Mouse (Mus musculus): ENCODE results near the gene Selenon.

Gene Selenon

GRCm38 (mm10) chr4:134543261-134543660 lies 8.7 kb downstream of the Selenon start:
- DNase-seq (ENCODE audit: low spot score), result peak; percentile 83

- no peak for DNase-seq (ENCODE audit: low spot score)
Observed at GRCm38 (mm10) chr4:134542726-134543125, 9.2 kb downstream of the Selenon start.

DNA sequence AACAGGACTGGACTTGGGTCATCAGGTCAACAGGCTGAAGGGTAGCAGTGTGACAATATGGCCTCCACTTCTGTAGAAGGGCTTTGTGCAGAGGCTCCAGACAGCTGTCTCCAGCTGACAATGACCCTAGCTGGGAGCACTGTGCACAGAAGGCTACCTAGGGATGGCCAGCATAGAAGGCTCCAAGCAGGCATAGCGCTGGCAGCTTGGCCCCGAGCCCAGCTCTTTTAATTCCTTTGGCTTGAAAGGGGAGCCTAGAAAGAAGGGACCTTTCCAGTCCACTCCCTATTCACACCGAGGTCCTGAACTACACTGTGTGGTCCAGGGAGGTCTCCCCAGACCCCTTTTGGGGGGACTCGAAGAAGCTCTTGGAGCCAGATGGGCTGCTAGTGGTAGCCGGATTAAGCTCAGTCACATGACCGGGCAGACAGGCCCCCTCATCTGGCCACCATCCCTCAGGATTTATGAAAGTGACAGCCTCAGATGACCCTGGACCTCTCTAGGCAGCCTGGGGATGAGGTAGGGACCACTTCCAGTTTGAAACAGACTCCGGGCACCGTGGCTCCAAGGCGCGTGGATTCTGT lies 12.9 kb downstream of the Selenon start:
- DNase-seq (ENCODE audit: low spot score), result no peak

DNA sequence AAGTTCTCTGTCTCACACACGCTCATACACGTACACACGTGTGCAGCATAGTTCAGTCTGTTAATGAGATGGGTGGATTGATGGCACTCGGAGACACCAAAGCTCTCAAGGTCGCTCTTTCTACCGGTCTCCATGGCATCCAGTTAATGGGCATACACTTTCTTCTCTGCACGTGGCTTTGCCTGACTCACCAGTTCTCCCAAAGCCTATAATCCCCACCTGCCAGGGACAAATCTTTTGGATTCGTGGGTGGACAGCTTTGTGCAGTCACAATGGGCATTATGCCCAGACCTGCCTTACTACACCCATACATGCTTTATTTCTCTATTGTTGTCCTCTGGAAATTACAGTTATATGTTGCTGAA lies 16.2 kb downstream of the Selenon start:
- DNase-seq (ENCODE audit: low spot score), result no peak

DNA sequence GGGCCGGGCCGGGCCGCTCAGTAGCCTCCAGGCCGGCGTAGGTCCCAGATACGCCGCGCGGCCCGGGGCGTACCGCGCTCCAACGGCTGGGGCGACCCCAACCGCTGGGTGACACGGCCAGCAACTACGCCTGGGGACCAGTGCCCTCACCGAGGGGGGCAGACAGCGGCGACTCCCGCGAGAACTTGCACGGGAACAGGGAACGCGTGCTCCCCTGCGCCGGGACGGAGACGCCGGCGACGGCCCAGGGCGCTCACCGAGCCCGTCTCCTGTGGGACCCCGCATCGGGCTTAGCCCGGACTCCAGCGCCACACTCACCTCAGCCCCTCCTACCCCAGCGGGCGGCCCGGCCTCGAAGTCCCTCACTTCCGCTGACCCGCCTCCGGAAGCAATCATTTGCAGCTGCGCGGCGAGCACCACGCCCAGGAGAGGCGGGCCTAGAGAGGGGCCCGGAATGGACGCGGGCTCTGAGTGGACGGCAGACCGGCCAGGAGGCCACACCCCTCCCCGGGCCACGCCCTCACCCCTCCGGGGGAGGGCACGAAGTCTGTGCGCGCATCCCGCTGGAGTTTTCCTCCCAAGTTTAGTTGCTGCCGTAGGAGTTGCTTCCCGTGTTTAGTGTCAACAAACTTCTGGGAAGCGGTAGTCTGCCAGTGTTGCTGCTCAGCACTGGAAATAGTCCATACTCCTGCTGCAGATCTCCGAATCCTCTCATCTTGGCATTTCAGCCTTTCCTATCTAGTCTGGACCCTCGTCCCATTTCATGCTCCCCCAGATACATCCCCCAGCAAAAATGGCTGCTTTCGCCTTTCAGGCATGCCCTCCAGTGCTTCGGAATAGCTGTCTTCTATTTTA lies 16.8 kb downstream of the Selenon start, which contains the start of gene Mtfr1l:
TSS of gene Mtfr1l (minus strand) at position 456 of the 855 bp plus-strand sequence.
- peak; percentile 96 for DNase-seq (ENCODE audit: low spot score)

DNA sequence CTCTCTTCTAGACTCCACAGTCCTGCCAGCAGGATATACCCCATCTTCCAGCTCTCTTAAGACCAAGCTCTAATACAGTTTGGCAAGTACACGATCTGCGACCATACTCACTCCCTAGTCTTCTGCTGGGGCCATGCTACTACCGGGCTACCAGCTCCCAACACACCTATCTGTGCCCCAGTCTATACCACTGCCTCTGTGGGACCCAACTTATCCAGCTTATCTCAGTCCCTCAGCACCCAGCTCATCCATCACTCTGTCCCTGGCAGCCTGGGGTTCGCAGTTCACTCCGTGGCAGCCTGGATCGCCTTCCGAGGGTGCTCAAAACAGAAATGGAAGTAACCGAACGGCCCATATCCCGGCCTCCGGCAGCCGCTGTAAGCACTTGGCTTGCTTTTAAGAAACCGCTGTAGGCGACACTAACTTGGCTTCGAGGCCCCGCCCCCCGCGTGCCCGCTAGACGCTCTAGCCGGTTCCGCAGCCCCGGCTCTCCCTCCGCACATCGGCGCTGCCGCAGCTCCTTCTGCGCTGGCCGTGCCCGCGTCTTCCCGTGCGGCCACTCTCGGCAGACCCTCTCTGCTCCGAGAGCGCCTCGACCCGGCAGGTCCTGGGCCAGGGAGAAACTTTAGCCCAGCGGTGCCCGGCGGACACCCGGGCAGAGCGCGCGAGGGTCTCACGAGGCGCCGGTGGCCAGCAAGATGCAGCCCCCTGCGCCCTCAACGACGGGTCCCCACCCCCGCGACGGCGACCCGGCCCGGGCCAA lies 17.7 kb downstream of the Selenon start:
- no peak for DNase-seq (ENCODE audit: low spot score)

DNA sequence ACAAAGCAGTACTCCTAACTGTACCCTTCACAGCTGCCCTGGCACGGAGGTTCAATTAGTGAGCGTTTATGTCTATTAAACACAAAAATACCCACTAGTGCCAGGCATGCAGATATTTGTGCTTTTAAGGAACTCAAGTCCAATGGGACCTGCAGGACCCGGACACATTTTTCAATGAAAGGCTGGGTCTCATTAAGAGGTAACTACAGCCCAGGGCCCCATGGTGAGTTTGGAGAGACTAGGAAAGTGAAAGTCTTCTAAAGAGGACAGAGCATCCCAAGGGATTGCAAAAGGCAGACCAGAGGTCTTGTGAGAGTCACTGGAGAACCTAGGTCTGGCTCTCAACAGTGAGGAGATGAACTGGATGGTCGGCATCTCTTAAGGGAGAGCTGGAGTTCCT lies 18.5 kb downstream of the Selenon start:
- DNase-seq (ENCODE audit: low spot score), result no peak

DNA sequence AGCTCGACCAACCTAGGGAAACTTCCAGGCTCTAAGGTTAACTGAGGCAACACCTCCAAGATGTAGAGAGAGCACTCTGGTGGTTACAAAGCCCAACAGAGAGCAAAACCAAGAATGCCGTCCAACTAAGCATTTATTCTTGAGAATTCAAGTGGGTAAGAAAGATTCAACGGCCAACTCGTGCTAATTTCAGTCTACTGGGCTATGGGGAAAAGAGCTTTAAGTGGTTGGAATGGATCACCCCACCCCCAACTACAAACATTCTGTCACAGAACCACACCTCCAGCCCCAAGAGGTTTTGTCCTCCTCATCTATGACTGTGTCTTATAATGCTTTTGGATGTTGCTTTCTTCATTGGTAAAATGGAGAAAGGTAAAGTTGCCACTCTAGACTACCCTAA lies 19.0 kb downstream of the Selenon start:
- DNase-seq (ENCODE audit: low spot score), result no peak

GRCm38 (mm10) chr4:134526220-134526619 lies 25.7 kb downstream of the Selenon start:
- DNase-seq (ENCODE audit: low spot score), result no peak

- no peak for DNase-seq (ENCODE audit: low spot score)
Observed at GRCm38 (mm10) chr4:134525806-134526205, 26.2 kb downstream of the Selenon start.

DNA sequence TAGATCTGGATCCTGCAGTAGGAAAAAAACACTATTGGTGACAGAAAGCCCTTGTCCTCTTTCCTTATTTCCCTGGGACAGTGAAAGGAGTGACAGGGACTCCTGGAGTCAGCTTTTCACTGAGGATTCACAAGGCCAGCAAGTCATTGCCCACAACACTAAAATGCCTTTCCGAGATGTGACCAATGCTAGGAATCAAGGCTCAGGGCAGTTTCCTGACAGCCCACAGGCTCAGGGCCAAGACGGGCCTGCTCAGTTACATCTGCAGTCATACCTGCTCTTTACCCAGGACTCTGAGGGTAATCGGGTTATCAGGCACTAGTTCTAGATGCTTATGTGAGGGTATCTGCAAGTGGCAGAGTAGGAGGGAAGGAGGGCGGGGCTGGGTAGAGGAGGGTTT lies 28.5 kb downstream of the Selenon start:
- no peak for DNase-seq (ENCODE audit: low spot score)

- no peak for DNase-seq (ENCODE audit: low spot score)
Observed at GRCm38 (mm10) chr4:134519281-134519680, 32.7 kb downstream of the Selenon start.

DNA sequence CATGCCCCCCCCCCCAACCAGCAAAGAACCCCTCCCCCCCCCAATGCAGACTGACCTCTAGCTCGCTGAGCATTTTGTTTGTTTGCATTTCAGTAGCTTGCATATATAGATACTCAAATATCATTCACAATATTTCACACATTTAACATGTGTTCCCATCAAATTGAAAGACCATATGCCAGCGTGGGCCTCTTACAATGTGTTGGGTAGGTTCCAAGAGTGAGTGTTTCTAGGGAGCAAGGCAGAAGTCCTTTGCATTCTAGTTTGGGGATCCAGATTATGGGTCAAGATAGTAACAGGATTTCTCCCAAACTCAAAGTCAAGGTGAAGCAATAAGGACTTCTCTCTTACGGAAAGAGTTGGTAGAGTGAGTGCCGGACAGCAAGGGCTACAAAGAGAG lies 33.4 kb downstream of the Selenon start:
- no peak for DNase-seq (ENCODE audit: low spot score)

DNA sequence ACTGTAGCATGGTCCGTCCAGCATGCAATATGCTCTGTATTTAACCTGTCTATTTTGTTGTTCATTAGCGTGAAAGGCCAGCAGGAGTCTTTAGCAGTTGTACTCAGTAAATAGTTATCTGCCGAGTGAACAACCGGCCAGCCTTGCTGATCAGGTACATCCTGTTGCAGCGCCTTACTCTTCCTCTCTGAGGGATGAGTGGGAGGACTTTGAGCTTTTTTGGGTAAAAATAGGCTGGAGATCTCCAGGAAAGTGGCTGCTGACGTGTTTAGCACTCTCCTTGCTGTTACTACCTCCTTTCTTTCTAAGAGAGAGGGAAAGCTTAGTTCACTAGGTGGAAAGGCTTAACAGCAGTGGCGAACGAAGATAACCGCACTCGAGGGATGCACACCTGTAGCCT lies 34.2 kb downstream of the Selenon start:
- no peak for DNase-seq (ENCODE audit: low spot score)

DNA sequence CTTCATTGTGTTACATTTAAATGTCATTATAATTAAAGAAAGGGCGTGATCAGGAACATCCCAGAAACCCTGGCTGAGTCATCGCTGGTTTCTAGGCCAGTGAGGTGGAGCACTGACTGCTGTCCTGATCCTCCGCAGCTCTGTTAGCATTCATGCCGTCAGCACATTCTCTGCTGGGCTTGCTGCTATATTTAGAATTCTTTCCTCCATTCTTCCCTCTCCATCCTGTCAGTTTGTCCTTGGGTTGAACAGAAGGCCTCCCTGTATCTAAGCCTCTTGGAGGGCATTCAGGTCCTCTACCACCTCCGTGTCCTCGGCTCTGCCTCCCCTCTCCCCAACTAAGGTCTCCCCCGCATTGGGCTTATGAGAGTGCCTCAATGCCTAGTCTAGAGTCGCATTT lies 35.0 kb downstream of the Selenon start:
- DNase-seq (ENCODE audit: low spot score), result no peak

- DNase-seq (ENCODE audit: low spot score), result no peak
Observed at GRCm38 (mm10) chr4:134515614-134516013, 36.4 kb downstream of the Selenon start.

DNA sequence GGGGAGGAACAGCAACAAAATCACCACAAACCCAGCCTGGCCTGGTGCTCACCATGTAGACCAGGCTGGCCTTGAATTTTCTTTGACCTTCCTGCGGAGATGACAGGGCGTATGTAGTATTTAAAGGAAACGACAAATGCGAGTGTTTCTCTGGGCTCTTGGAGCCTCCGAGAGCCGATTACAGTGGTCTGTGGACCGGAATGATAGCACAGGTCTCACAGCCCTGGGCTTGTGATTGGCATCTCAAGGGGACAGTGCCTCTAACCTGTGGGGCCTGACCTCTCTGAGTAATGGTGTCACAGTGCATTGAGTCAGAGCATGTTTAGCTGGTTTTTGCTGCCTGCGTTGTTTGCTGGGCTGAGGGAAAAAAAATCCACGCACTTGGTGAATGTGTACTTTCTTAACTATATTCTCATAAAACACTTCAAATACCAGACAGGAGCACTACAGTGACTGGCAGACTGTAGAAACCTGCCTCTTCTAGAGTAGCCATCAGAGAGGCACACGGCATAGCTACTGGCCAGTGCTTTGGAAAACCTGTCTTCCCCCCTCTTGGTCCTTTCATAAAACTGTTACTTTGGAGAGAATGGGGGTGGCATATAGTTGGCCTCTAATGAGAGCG lies 37.5 kb downstream of the Selenon start:
- no peak for DNase-seq (ENCODE audit: low spot score)

- no peak for DNase-seq (ENCODE audit: low spot score)
Observed at GRCm38 (mm10) chr4:134512798-134513197, 39.2 kb downstream of the Selenon start.

GRCm38 (mm10) chr4:134511730-134512129 lies 40.2 kb downstream of the Selenon start:
- no peak for DNase-seq (ENCODE audit: low spot score)

- peak; percentile 77 for DNase-seq (ENCODE audit: low spot score)
Observed at GRCm38 (mm10) chr4:134510845-134511411, 41.0 kb downstream of the Selenon start, which contains the start of gene Aunip. Aunip (plus strand) TSS chr4:134510999.

GRCm38 (mm10) chr4:134510396-134510795 lies 41.6 kb downstream of the Selenon start:
- no peak for DNase-seq (ENCODE audit: low spot score)

DNA sequence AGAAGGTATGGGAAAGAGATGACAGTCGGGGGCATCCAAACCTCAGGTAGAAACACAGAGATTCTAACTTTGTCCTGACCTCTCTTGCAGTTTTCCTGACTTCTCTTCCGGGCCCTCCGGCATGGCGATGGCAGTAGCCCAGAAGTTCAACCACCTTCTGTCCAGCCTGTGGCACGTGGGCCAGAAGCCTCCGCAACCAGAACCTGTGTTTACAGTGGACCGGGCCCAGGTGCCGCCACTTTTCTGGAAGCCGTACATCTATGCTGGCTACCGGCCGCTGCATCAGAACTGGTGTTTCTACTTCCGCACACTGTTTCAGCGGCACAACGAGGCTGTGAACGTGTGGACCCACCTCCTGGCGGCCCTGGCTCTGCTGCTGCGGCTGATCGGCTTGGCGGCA lies 45.3 kb downstream of the Selenon start:
- no peak for DNase-seq (ENCODE audit: low spot score)
